Mouse (Mus musculus): ENCODE data around the gene Tnpo3.

GRCm38 (mm10) chr6:29536651-29537193 is 73.0 kb downstream of the Tnpo3 start:
- TF ChIP-seq EP300 (IDR thresholded peaks at IDR 0.05; ENCODE audit: low read depth) (no peak), CTCF (IDR thresholded peaks at IDR 0.05; ENCODE audit: low read depth) (peak; percentile 23)

Data from heart, postnatal 0 days (tissue).